Mouse (Mus musculus) embryonic facial prominence, embryonic 13.5 days (tissue): ENCODE results near the gene Mef2d. TPM values are rescaled to one million over a fixed set of nuclear protein-coding genes. Genes with fewer than 3 reads are reported as not detected.

Experiments
- ATAC-seq: fragments of 200-750 bp; cut with Nextera tagmentation; 2 replicates; pipeline ENCODE4 v1.8.0; 2017; ENCODE audit warnings: low read depth; ENCODE audit not compliant: insufficient number of reproducible peaks, insufficient read depth, low FRiP score, low TSS enrichment
- H3K27ac ChIP-seq: fragments of 300-500 bp; sonication (generic); 2 replicates; pipeline ENCODE4 v1.5.1; 2015; ENCODE audit warnings: moderate library complexity, mild to moderate bottlenecking, inconsistent platforms
- H3K27me3 ChIP-seq: fragments of 300-500 bp; sonication (generic); 2 replicates; pipeline ENCODE4 v1.6.1; 2015; ENCODE audit warnings: mild to moderate bottlenecking, inconsistent platforms
- H3K36me3 ChIP-seq: fragments of 300-500 bp; sonication (generic); 2 replicates; pipeline ENCODE4 v1.6.1; 2015; ENCODE audit warnings: mild to moderate bottlenecking, inconsistent platforms
- H3K4me1 ChIP-seq: fragments of 300-500 bp; sonication (generic); 2 replicates; pipeline ENCODE4 v1.6.1; 2015; ENCODE audit warnings: inconsistent platforms
- H3K4me2 ChIP-seq: fragments of 300-500 bp; sonication (generic); 2 replicates; pipeline ENCODE4 v1.6.1; 2015; ENCODE audit warnings: moderate library complexity, mild to moderate bottlenecking, inconsistent platforms
- H3K4me3 ChIP-seq: fragments of 300-500 bp; sonication (generic); 2 replicates; pipeline ENCODE4 v1.5.1; 2015; ENCODE audit warnings: mild to moderate bottlenecking, inconsistent platforms
- H3K9ac ChIP-seq: fragments of 300-500 bp; sonication (generic); 2 replicates; pipeline ENCODE4 v1.6.1; 2015; ENCODE audit warnings: mild to moderate bottlenecking, inconsistent platforms
- H3K9me3 ChIP-seq: fragments of 300-500 bp; sonication (generic); 2 replicates; pipeline ENCODE4 v1.6.1; 2016; ENCODE audit warnings: inconsistent platforms
- WGBS: fragments of 180-500 bp; shearing (Covaris S2); methylation state at CpG from one replicate; pipeline ENCODE4 v1.1.7; 2015; ENCODE audit warnings: mixed read lengths; 5-methylcytosine and 5-hydroxymethylcytosine counted together
- polyA plus RNA-seq: library from polyadenylated mRNA; unstranded; fragments of >200 nt; fragmentation: Nextera tagmentation; extraction: Ambion mirVana; gene quantifications from 2 replicates; pipeline ENCODE4 v1.2.1, GENCODE M21; 2015

Gene Mef2d
- polyA plus RNA-seq, 1 experiment from 2014 or later, result 18.2 TPM

- Histone ChIP-seq H3K4me3 (no peak overlapping the region), H3K27ac (no peak overlapping the region), H3K4me2 (no peak overlapping the region), H3K4me1 (peaks cover 25% of the 10 kb centered on the region), H3K9ac (no peak overlapping the region), H3K9me3 (no peaks in the 10 kb centered on the region), H3K27me3 (peaks cover 100% of the 10 kb centered on the region), H3K36me3 (no peaks in the 10 kb centered on the region)
- WGBS, result 7% methylated on average over 1 of the region's 1 CpGs
- ATAC-seq, result no peak
Measured at GRCm38 (mm10) chr3:88204751-88205150, 62.6 kb downstream of the Mef2d start.

- no peak overlapping the region for H3K9ac ChIP-seq
- H3K4me2 ChIP-seq, result no peak overlapping the region
- H3K4me3 ChIP-seq, result no peak overlapping the region
- peaks cover 24% of the 10 kb centered on the region for H3K4me1 ChIP-seq
- ATAC-seq, result no peak
- H3K36me3 ChIP-seq, result no peaks in the 10 kb centered on the region
- H3K9me3 ChIP-seq, result no peaks in the 10 kb centered on the region
- peaks cover 100% of the 10 kb centered on the region for H3K27me3 ChIP-seq
- WGBS, result 2% methylated on average over 4 of the region's 4 CpGs
- H3K27ac ChIP-seq, result no peak overlapping the region
Measured at GRCm38 (mm10) chr3:88205176-88205562, 63.0 kb downstream of the Mef2d start.

- Histone ChIP-seq H3K27me3 (peaks cover 100% of the 10 kb centered on the region), H3K27ac (no peak overlapping the region), H3K36me3 (no peaks in the 10 kb centered on the region), H3K9ac (no peak overlapping the region), H3K4me1 (peaks cover 17% of the 10 kb centered on the region), H3K4me3 (no peak overlapping the region), H3K9me3 (no peaks in the 10 kb centered on the region), H3K4me2 (no peak overlapping the region)
- 5% methylated on average over 8 of the region's 8 CpGs for WGBS
- no peak for ATAC-seq
Measured at GRCm38 (mm10) chr3:88205563-88206491, 63.7 kb downstream of the Mef2d start.

- Histone ChIP-seq H3K9ac (no peak overlapping the region), H3K4me1 (peaks cover 15% of the 10 kb centered on the region), H3K36me3 (no peaks in the 10 kb centered on the region), H3K27ac (no peak overlapping the region), H3K4me3 (no peak overlapping the region), H3K4me2 (no peak overlapping the region), H3K27me3 (peaks cover 100% of the 10 kb centered on the region), H3K9me3 (no peaks in the 10 kb centered on the region)
- 4% methylated on average over 3 of the region's 3 CpGs for WGBS
- no peak for ATAC-seq
Measured at GRCm38 (mm10) chr3:88206500-88206899, 64.3 kb downstream of the Mef2d start.

GRCm38 (mm10) chr3:88206901-88207371 is 64.8 kb downstream of the Mef2d start:
- Histone ChIP-seq H3K36me3 (no peaks in the 10 kb centered on the region), H3K4me2 (no peak overlapping the region), H3K4me1 (peaks cover 15% of the 10 kb centered on the region), H3K9ac (no peak overlapping the region), H3K4me3 (no peak overlapping the region; the same call in 1 of the 2 replicates), H3K27me3 (peaks cover 100% of the 10 kb centered on the region), H3K9me3 (no peaks in the 10 kb centered on the region), H3K27ac (no peak overlapping the region)
- ATAC-seq, result no peak
- WGBS, result under 1% methylated on average over 14 of the region's 14 CpGs

DNA sequence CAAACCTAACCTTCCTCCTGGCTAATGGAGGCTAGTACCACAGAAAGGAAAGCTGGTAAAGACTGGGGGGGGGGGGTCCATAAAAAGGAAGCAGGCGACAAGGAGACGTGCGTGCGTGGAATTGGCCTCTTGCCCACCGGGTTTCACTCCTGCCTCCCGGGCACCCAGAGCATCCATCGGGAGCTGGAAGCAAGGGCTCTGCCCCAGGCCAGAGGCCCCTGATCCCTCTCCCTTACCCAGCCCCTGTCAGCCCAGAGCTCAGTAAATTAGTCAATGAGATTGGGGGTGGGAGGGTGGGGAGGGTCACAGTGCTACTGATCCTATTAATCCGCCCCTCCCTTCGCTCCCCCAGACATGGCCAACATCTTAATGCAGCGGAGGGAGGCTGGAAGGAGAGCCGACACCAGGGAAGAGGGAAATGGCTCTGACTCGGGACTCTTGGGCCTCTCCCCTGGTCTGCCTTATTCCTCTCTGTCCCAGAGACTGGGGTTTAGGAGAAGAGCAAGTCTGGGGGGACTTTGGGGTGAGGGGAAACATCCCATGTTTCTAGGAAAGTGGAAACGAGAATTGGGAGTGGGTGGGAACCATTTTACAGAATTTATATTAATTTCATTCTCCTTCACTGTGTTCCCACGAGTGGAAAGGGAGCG is 65.4 kb downstream of the Mef2d start:
- Histone ChIP-seq H3K36me3 (no peaks in the 10 kb centered on the region), H3K27ac (no peak overlapping the region), H3K9me3 (no peaks in the 10 kb centered on the region), H3K9ac (no peak overlapping the region), H3K4me1 (peaks cover 15% of the 10 kb centered on the region), H3K4me2 (no peak overlapping the region), H3K27me3 (peaks cover 100% of the 10 kb centered on the region), H3K4me3 (no peak overlapping the region; the same call in 1 of the 2 replicates)
- WGBS, result 2% methylated on average over 14 of the region's 15 CpGs
- no peak for ATAC-seq

GRCm38 (mm10) chr3:88208226-88208720 is 66.1 kb downstream of the Mef2d start:
- H3K9me3 ChIP-seq, result no peaks in the 10 kb centered on the region
- no peak overlapping the region for H3K9ac ChIP-seq
- H3K4me3 ChIP-seq, result no peak overlapping the region
- H3K27me3 ChIP-seq, result peaks cover 100% of the 10 kb centered on the region
- no peak overlapping the region for H3K27ac ChIP-seq
- no peak overlapping the region for H3K4me2 ChIP-seq
- H3K36me3 ChIP-seq, result no peaks in the 10 kb centered on the region
- ATAC-seq, result no peak
- H3K4me1 ChIP-seq, result peaks cover 15% of the 10 kb centered on the region
- 9% methylated on average over 3 of the region's 3 CpGs for WGBS

DNA sequence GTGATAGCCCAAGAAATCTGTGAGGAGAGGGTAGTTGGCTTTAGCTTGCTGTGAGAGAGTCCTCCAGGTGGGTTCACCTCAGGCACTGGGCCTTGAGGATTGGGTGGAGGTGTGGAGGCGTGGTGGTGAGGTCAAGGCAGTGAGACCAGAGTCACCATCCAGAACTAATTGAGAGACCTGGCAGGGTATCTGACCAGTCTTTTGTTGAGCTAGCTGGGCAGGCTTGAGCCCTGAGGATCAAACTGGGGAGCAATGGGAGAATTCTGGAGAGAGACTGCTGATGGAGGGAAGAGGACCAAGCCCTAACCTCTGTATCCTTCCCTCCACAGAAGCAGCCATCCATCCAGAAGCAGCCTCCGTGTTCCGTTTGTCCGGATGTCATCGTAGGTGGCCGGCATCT is 67.1 kb downstream of the Mef2d start:
- no peaks in the 10 kb centered on the region for H3K9me3 ChIP-seq
- H3K27me3 ChIP-seq, result peaks cover 100% of the 10 kb centered on the region
- ATAC-seq, result no peak
- H3K27ac ChIP-seq, result no peak overlapping the region
- no peaks in the 10 kb centered on the region for H3K36me3 ChIP-seq
- no peak overlapping the region for H3K4me3 ChIP-seq
- H3K4me1 ChIP-seq, result peaks cover 16% of the 10 kb centered on the region
- no peak overlapping the region for H3K9ac ChIP-seq
- WGBS, result 3% methylated on average over 6 of the region's 6 CpGs
- H3K4me2 ChIP-seq, result no peak overlapping the region

DNA sequence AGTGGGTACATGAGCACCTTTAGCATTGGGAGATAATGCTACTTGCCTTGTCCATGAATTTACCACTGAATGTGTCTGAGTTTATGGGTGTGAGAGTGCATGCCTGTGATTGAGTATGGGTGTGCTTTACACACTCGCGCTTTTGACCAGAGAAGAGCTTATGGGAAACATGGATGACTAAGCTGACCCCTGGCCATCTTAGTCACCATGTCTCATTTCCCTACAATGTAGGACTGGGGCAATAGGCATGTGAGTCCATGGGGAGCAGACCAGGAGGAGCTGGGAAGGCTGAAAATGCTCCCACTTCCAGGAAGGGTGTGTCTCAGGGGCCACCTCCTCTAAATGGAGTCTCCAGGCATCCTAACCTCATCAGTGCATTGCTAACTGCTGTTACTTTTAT is 67.9 kb downstream of the Mef2d start:
- WGBS, result 15% methylated on average over 2 of the region's 2 CpGs
- Histone ChIP-seq H3K9me3 (no peaks in the 10 kb centered on the region), H3K4me2 (no peak overlapping the region), H3K4me1 (peaks cover 20% of the 10 kb centered on the region), H3K4me3 (no peak overlapping the region), H3K27me3 (peaks cover 100% of the 10 kb centered on the region), H3K36me3 (no peaks in the 10 kb centered on the region), H3K27ac (no peak overlapping the region), H3K9ac (no peak overlapping the region)
- ATAC-seq, result no peak

GRCm38 (mm10) chr3:88210918-88211317 is 68.7 kb downstream of the Mef2d start:
- H3K27me3 ChIP-seq, result peaks cover 100% of the 10 kb centered on the region
- no peaks in the 10 kb centered on the region for H3K36me3 ChIP-seq
- H3K27ac ChIP-seq, result no peak overlapping the region
- ATAC-seq, result no peak
- H3K9ac ChIP-seq, result no peak overlapping the region
- H3K4me3 ChIP-seq, result no peak overlapping the region
- H3K4me2 ChIP-seq, result no peak overlapping the region
- H3K4me1 ChIP-seq, result peaks cover 22% of the 10 kb centered on the region
- no peaks in the 10 kb centered on the region for H3K9me3 ChIP-seq
- WGBS, result 6% methylated on average over 2 of the region's 2 CpGs

- H3K36me3 ChIP-seq, result no peaks in the 10 kb centered on the region
- peaks cover 19% of the 10 kb centered on the region for H3K4me1 ChIP-seq
- no peak overlapping the region for H3K27ac ChIP-seq
- peaks cover 100% of the 10 kb centered on the region for H3K27me3 ChIP-seq
- WGBS, result 3% methylated on average over 1 of the region's 1 CpGs
- no peak for ATAC-seq
- no peak overlapping the region for H3K9ac ChIP-seq
- H3K4me3 ChIP-seq, result no peak overlapping the region
- H3K4me2 ChIP-seq, result no peak overlapping the region
- H3K9me3 ChIP-seq, result no peaks in the 10 kb centered on the region
Measured at GRCm38 (mm10) chr3:88212356-88212755, 70.2 kb downstream of the Mef2d start.
